Mouse (Mus musculus) frontal cortex, postnatal 36 days (tissue): Measurements from ENCODE around the gene Fhl2.

Source experiments
- DNase-seq, 2 experiments: peaks; one replicate each; pipeline ENCODE4 v3.0.0; 2022; ENCODE audit warnings: low spot score in 2 of 2

Fhl2 gene

DNA sequence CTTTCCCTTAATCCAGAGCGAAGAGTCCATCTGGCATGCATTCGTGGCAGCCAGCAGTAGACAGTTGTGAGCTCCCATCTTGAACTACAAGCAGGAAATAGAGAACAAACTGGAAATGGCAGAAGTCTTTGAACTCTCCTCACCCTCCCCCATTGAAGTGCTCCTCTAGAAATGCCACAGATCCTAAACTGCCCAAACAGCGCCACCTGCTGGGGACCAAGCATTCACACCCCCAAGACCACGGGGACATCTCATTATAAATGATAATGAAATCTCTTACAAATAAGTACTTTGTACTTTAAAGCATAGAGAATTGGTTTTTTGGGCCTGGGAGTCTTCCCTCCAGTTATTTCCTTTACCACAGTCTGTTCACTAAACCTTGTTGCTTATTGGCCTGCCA is 86.2 kb downstream of the Fhl2 start:
- no peak for DNase-seq

DNA sequence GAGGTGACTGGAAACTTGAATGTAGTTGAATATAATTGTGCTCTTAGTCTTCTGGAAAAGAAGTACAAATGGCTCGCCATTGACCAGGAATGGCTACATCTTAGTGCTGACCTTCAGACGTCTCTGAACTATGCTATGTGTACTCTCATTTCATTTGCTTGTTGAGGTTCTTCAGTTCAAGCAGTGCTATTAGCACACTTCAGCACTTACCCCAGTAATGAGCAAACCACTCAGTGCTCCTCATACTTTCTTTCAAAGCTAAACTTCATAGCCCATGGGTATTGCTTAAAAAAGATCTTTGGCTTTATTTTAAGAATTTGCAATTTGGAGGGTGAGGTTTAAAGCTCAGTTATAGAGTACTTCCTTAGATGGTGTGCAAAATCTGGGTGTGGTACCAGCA is 88.1 kb downstream of the Fhl2 start:
- DNase-seq: no peak

DNA sequence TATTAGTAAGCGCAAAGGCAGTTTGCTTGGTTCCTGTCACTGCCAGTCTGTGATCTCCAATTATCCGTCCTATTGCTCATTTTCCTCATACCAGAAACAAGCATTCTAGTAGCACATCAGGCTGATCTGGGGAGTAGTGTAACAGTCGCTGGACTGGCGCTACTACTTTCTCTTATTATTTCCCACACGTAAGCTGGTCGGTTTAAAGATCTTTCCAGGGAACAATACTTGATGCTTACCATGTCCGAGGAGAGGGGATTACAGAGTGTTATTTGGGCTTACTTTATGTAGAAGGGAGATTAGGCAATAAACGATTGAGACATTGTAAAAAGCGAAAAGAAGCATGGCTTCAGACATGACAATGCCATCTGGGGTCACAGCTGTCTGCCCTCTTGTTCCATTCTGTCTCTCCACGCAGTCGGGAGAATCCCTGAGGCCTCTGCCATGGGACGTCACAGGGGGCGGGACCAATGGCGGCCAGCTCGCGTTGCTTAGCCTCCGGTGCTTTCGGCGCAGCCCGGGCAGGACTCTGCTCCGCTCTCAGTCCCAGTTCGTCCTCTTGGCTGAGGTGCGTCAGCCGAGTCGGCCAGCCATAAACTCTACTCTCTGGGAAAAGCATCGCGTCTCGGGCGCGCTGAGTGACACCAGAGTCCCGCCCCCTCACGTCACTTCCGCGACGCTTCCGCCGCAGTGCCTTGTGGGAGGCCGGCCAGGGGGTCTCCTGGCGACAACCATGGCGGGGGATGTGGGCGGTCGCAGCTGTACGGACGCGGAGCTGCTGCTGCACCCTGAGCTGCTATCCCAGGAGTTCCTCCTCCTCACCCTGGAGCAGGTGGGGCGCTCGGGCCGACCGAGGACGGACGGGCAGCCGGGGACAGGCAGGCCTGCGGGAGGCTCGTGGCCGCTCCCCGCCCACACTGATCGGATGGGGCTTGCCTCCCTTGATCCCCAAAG is 98.5 kb downstream of the Fhl2 start, which contains the start of the genes Tgfbrap1 and AI597479:
Tgfbrap1 (minus strand) TSS at position 607 of the 954 bp plus-strand sequence.
AI597479 (plus strand) TSS at position 680 of the 954 bp plus-strand sequence.
- peak; percentile 95 to 96 for DNase-seq

GRCm38 (mm10) chr1:43094206-43094605 is 102.6 kb downstream of the Fhl2 start:
- no peak for DNase-seq

DNA sequence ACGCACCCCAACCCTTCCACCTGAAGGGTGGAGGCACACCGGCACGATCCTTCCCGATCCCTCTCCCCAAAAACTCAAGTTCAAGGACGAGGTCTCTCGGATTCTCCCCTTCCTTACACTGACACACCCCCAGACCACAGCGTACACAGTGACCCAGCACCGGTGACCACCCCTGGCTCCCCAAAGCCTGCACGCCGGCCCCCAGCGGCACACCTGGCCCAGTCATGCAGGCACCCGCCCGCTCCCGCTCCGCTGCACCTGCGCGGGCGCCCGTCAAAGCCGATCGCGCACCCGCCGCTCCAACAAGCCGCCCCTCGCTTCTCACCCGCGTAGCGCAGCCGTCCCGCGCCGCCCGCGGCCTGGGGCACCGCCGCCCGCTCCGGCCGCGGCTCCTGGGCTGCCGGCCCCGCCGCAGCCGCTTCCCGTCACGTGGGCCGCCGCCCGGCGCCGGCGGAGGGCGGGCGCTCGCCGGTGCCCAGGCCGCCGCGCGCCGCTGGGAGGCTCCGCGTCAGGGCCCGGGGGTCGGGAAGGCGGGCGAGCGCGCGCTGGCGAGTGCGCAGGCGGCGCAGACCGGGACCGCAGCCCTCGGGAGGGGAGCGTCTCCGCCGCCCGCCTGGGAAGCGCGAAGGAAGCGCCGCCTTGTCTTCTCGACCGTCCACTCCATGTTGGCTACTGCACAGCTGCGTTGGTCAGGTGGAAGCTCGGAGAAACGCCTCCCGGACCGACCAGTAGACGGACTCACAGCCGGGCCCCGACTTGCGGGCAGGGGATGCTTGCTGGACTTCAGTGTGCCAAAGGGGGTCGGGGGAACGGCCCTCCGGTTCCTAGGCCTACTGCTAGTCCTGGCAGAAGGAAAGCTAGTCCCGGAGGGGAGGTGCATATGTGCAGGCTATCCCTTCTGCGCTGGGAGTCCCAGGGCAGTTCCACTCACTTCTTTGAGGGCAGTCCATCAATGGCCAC is 104.4 kb downstream of the Fhl2 start:
- DNase-seq: peak; percentile 69 to 78

DNA sequence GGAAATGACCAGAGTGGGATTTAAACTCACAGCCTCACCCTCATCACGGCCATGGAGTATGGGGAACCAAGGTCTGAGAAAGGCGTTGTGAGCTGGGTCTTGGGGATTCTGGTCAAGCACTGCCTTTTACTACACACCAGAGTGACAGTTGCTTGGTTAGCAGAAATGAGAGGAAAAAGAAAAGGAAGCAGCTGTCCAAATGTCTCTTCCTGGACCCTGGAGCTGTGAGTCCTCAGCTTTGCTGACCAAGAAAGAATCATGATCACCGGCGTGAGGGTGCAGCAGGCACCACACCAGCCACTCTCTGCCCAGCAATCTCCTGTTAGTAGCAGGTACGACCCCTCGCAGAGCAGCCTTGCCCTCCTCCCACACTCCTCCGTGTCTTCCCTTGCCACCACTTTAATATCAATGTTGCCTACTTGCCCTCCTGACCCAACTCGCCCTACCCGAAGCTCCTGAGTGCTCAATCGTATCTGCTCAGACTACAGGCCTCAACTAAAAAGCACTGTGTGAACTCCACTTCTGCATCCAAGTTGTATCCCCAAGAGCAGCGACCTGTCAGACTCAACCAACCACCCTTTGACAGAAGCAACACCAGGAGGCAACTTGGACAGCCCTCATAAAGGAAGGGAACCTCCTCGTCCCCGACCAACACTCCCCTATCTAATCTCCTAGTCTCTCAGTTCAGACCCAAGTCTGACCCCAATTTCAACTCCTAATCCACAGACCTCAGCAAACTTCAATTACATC is 105.3 kb downstream of the Fhl2 start:
- DNase-seq: peak in 1 of 2 experiments; percentile 10

DNA sequence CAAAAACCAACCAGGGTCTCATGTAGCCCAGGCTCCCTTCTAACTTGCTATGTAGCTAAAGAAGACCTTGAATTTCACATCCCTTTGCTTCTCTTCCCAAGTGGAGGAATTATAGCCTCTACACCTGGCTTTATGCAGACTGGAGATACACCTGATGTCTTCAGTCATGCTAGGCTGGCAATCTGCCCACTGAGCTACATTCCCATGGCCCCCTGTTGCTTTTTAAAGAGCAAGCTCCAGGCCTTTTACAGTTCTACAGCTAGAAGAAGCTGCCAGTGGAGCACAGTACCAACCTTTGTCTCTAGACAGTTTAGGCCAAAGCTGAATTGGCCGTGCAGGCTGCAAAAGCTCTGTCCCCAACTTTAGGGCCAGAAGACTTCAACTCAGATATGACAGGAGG is 106.4 kb downstream of the Fhl2 start:
- no peak for DNase-seq

DNA sequence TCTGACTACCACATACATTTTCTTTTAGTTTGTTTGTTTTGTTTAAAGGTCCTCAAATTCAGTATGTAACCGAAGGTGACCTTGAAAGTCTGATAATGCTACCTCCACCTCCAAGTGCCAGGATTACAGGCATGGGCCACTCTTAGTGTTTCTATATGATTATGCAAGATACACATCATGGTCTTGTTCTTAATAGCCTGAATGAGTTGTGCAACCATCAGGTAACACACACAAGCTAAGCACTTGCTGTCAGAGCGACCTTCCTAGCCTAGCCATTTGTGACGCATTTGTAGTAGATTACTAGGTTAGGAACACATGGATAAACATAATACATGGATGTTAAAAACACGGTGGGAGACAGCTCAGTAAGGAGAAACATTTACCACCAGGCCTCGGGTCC is 113.8 kb downstream of the Fhl2 start:
- no peak for DNase-seq

GRCm38 (mm10) chr1:43078124-43078523 is 118.7 kb downstream of the Fhl2 start:
- no peak for DNase-seq

DNA sequence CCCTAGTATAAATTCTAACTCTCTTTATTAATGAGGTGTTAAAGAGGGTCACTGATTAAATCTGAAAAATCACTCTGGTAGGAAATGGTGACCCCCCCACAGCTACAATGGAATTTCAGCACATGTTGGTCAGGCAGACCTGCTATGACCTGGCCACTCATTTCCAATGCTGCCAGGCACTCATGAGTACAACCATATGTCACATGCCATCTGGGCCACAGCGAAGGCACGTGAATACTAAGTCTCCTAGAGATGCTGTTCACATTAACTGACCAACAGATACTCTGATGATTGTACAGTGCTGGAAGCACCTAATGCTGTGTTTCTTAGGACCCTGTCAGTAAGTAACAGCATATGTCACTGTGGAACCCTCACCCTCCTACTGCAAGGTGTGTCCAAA is 122.0 kb downstream of the Fhl2 start:
- DNase-seq: no peak
